Mouse (Mus musculus): ENCODE results near the gene Tnfaip2. TPM values are rescaled to one million over a fixed set of nuclear protein-coding genes. Genes with fewer than 3 reads are reported as not detected.

Gene Tnfaip2
- 9.5 and 10.2 TPM in 2 replicates for polyA plus RNA-seq (2012; rRNA removed)

DNA sequence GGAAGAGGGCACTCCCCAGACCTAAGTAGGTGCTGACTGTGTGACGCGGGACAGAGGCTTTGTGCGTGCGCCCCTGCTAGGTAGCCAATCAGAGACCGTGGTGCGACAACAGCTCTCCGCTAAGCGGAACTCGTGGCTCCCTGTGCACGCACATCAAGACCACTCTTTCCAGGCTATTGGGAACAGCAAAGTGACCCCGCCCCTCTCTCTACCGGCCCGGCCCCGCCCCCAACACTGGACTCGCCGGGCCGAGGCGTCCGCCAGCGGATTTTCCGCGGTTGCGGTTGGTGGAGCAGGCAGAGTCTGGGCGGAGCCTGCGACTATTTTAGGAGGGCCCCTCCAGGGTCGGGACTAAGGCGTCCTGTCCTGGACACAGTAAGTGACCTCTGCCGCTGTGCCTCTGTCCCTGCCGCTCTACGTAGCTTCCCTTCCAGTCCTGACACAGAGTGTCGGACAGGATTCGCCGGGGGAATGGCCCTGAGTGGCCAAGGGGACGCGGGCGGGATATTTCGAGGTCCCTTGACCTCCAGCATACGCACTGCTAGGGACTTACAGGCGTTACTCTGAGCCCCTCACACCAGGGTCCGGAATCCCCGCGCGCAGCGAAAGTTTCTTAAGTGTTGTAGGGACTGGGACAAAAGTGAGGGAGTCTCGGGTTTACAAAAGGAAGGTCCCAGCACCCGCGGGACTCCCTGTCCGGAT is at the start of gene Tnfaip2:
Gene Tnfaip2 (plus strand): TSS at position 161 of the 702 bp plus-strand sequence.

GRCm38 (mm10) chr12:111406622-111407021 is 35.6 kb upstream of the Tnfaip2 start, which contains the start of gene Lbhd2:
Gene Lbhd2, plus strand, starts transcription at chr12:111406809.

DNA sequence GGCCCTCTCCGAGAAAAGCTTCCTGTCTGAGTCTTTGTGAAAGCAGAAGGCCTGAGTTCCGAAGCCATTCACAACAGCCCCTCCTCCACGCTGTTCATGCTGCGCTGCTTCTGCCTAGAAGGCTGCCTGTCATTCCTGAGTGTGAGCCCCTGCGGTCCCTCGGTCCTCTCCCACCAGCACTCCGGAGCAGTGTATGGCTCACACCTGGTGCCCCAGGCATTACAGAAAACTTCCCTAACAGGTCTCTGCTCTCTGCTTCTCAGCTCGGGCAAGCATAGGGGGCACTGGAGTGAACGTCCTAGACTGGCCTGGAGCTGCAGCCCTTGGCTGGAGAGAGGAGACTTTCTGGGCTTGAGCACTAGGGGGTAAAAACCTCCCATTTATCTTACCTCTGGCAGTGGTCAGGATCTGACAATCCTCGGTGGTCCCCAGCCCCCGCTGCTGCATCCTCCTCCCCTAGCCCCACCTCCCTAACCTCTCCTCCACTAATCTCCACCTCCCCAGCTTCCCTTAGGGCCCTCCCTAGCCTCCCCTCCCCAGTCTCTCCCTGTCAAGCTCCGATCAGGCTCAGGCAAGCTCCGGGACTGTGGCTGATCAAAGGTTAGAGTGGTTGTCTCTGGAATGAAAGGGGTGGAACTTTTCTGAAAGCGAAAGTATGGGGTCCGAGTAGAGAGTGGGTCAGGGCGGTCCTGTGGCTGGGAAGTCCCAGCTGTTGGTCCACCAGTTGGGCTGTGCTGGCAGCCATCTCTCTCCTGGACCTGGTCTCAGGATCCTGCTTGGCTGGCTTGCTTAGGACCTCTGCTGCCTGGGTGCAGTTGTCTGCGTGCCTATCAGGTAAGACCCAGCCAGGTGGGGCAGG is 25.1 kb upstream of the Tnfaip2 start, which contains the start of gene Exoc3l4:
Gene Exoc3l4 (plus strand): TSS at position 97 of the 859 bp plus-strand sequence.

DNA sequence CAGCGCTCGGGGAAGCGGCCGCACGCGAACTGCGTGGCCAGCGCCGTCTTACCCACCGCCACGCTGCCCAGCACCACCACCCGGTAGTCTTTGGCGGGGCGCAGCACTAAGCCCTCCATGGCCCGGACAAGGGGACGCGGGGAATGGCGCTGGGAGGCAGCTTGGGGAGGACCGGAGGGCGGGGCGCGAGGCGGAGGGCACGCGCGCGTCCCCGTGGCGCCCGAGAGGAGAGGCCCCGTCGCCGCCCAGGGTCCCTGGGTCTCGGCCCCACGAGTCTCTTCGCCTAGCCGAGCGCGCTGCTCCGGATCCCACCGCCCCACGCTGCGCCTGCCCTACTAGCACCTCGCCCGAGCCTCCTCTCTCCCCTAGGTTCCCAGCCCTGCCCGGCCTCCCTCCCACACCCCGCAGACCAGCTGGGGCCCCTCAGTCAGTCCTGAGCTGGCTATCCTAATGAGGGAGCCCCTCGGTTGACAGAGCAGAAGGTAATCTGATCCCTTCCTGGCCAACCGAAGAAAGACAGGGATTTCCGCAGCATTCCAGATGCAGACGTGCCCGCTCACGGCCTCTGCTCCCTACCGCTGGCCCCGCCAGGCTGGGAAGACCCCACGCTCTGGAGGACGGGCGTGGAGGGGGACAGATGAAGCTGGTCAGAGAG is 43.5 kb downstream of the Tnfaip2 start, which contains the start of gene Gm266:
Gene Gm266 (minus strand): TSS at position 172 of the 655 bp plus-strand sequence.

Other genes starting within 250 kb of the Tnfaip2 start
- gene Amn, start 171.4 kb upstream of the Tnfaip2 start, polyA plus RNA-seq (2012; rRNA removed) = 0.64 and 2.9 TPM in 2 replicates
- 175 and 223 TPM in 2 replicates for gene Cdc42bpb, start 64.8 kb upstream of the Tnfaip2 start, polyA plus RNA-seq (2012; rRNA removed)
- gene Lbhd2, start 35.7 kb upstream of the Tnfaip2 start, polyA plus RNA-seq (2012; rRNA removed) = 0.43 and 0.88 TPM in 2 replicates
- 6.4 and 7.2 TPM in 2 replicates for gene Exoc3l4, start 25.5 kb upstream of the Tnfaip2 start, polyA plus RNA-seq (2012; rRNA removed)
- gene Gm266, start 43.4 kb downstream of the Tnfaip2 start, polyA plus RNA-seq (2012; rRNA removed) = 0.45 and 1.3 TPM in 2 replicates
- 38.7 and 59.9 TPM in 2 replicates for gene Eif5, start 95.5 kb downstream of the Tnfaip2 start, polyA plus RNA-seq (2012; rRNA removed)
- gene Mark3, start 132.1 kb downstream of the Tnfaip2 start, polyA plus RNA-seq (2012; rRNA removed) = 10.6 and 12.1 TPM in 2 replicates
- 778 and 1,172 TPM in 2 replicates for gene Ckb, start 229.9 kb downstream of the Tnfaip2 start, polyA plus RNA-seq (2012; rRNA removed)
- 26.5 and 29.4 TPM in 2 replicates for gene Trmt61a, start 235.6 kb downstream of the Tnfaip2 start, polyA plus RNA-seq (2012; rRNA removed)

Data from stomach, adult 2 months (tissue).